Mouse (Mus musculus) lung, embryonic 16.5 days (tissue): ENCODE results near the gene Umps. TPM values are rescaled to one million over a fixed set of nuclear protein-coding genes. Genes with fewer than 3 reads are reported as not detected.

Experiments used
- ATAC-seq: fragments of 200-750 bp; cut with Nextera tagmentation; 2 replicates; pipeline ENCODE4 v1.8.0; 2017; ENCODE audit warnings: low read depth, mild to moderate bottlenecking, moderate library complexity
- H3K27ac ChIP-seq: fragments of 300-500 bp; sonication (generic); 2 replicates; pipeline ENCODE4 v1.5.1; 2014; ENCODE audit warnings: mild to moderate bottlenecking, control low read depth, low read length
- H3K27me3 ChIP-seq: fragments of 300-500 bp; sonication (generic); 2 replicates; pipeline ENCODE4 v1.6.1; 2014; ENCODE audit warnings: low read depth, low read length, mixed read lengths; ENCODE audit not compliant: control insufficient read depth, insufficient read depth
- H3K36me3 ChIP-seq: fragments of 300-500 bp; sonication (generic); 2 replicates; pipeline ENCODE4 v1.6.1; 2014; ENCODE audit warnings: low read length; ENCODE audit not compliant: control insufficient read depth, insufficient read depth
- H3K4me1 ChIP-seq: fragments of 300-500 bp; sonication (generic); replicated peaks from 2 replicates; pipeline ENCODE4 v1.6.1; 2014; ENCODE audit warnings: low read length, mixed read lengths; ENCODE audit not compliant: control insufficient read depth, insufficient read depth
- H3K4me2 ChIP-seq: fragments of 300-500 bp; sonication (generic); 2 replicates; pipeline ENCODE4 v1.6.1; 2014; ENCODE audit warnings: low read depth, low read length, control low read depth
- H3K4me3 ChIP-seq: fragments of 300-500 bp; sonication (generic); 2 replicates; pipeline ENCODE4 v1.5.1; 2014; ENCODE audit warnings: mild to moderate bottlenecking, low read length, control low read depth
- H3K9ac ChIP-seq: fragments of 300-500 bp; sonication (generic); 2 replicates; pipeline ENCODE4 v1.6.1; 2014; ENCODE audit warnings: low read length, control low read depth
- H3K9me3 ChIP-seq: fragments of 300-500 bp; sonication (generic); 2 replicates; pipeline ENCODE4 v1.6.1; 2016; ENCODE audit warnings: low read length; ENCODE audit not compliant: control insufficient read depth
- WGBS: fragments of 180-500 bp; shearing (Covaris S2); extraction: QIAGEN DNeasy Blood & Tissue Kit; methylation state at CpG from one replicate; pipeline ENCODE4 v1.1.7; 2014; 5-methylcytosine and 5-hydroxymethylcytosine counted together
- polyA plus RNA-seq: library from polyadenylated mRNA; unstranded; fragments of >200 nt; fragmentation: Nextera tagmentation; extraction: Ambion mirVana; gene quantifications from 2 replicates; pipeline ENCODE4 v1.2.1, GENCODE M21; 2015

Gene Umps
- polyA plus RNA-seq = 43.8 and 49.9 TPM in 2 replicates

DNA sequence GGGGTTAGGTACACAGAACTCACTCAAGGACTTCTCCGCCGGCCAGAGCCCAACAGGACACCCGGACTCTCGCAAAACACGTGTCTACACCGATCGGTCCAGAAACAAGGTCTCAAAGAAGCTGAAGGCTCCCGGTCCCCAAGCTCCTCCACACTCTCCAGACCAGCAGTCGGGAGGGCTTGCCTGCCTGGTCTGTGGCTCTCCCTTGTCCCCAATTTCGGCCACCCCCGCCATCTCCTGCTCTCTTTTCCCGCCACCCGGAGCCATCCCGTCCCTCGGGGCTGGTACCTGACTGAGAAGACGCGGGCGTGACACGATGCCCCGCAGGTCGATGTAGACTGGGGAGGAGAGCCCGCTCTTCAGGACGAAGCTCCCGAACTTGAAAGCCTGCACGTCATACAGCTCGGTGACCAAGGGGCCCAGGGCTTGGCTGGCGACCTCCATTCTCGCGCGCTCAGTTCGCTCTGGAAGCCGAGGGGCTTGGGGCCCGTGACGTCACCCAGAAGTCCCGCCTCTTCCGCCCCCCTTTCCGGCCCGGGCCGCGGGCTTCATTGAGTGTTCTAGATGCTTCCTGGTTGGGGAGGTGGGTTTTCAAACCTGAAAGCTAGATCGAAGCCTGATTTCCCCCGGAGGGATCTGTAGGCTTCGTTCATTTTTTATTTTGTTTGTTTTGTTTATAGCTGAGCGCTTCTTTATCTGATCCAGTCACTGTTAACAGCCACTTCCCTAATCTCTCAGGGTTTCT is at the start of gene Umps:
Gene Umps (minus strand): TSS at position 501 of the 745 bp plus-strand sequence.
- peak within 1 kb of the TSS; percentile 78 for H3K9ac ChIP-seq
- no peaks in the 10 kb centered on the region for H3K27me3 ChIP-seq
- H3K4me2 ChIP-seq = peak within 1 kb of the TSS; percentile 75
- peaks cover 7% of the 10 kb centered on the region for H3K4me1 ChIP-seq
- peak within 1 kb of the TSS; percentile 68 for H3K27ac ChIP-seq
- peak; percentile 96 for ATAC-seq
- under 1% methylated on average over 44 of the region's 44 CpGs for WGBS
- H3K36me3 ChIP-seq = peaks cover 8% of the 10 kb centered on the region
- no peaks in the 10 kb centered on the region for H3K9me3 ChIP-seq
- H3K4me3 ChIP-seq = peak within 1 kb of the TSS; percentile 70

DNA sequence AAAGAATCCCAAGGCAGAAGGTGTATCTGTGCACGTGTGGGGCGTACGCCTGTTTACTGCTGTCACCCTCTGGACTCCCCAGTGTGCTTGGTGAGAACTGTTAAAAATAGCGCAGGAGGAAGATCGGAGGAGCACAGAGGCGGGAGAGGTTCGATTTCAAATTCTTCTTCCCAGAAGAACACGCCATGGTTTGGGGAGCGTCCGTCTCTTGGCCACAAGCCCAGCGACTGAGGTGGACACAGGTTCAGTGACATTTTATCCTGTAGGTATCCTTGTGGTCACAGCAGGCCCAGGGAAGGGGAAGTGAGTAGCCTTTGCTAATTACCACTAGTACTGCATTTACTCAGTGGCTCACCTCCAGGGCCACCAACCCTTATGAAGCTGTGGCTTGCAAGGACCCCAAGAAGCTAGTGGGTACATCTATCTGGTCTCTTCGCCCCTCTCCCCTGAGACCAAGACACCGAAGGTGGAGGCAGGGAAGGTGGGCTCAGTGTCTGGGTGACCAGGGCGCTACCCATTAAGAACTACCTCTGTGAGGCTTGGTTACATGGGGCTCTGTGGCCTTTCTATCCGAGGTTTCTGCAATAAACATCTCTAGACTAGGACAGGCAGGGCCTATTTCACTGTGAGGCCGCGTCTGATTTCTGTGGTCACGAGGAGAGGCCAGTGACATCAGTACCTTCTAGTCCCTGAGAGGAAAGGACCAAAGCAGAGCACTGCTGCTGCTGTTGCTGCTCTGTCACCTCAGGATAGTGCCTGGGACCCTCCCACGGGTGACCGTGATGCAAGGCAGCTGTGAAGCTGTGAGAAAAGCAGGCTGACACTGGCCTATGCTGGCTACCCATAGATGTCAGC is 45.4 kb upstream of the Umps start:
- H3K27me3 ChIP-seq = no peaks in the 10 kb centered on the region
- H3K4me2 ChIP-seq = no peak overlapping the region
- no peak for ATAC-seq
- 82% methylated on average over 20 of the region's 20 CpGs for WGBS
- H3K27ac ChIP-seq = no peak overlapping the region
- H3K4me1 ChIP-seq = no peaks in the 10 kb centered on the region
- H3K9me3 ChIP-seq = peaks cover 5% of the 10 kb centered on the region; the same call in 1 of the 2 replicates
- no peak overlapping the region for H3K4me3 ChIP-seq
- H3K9ac ChIP-seq = no peak overlapping the region
- H3K36me3 ChIP-seq = peaks cover 35% of the 10 kb centered on the region

DNA sequence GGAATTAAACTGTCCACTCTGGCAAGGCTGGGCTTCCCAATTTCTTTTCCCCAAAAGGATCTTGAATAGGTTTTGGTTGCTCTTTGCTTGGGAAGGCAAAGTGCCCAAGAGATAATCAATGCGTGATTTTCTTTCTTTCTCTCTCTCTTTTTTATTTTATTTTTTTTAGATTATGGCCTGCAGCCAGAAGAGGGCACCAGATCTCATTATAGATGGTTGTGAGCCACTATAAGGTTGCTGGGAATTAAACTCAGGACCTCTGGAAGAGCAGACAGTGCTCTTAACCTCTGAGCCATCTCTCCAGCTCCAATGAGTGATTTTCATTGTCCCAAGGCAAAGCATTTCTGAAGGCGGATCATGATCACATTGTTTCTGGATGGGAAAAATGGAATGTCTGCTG is 42.7 kb upstream of the Umps start:
- Histone ChIP-seq H3K4me3 (no peak overlapping the region), H3K9ac (no peak overlapping the region), H3K27ac (no peak overlapping the region), H3K4me2 (no peak overlapping the region), H3K36me3 (peaks cover 22% of the 10 kb centered on the region), H3K27me3 (no peaks in the 10 kb centered on the region), H3K4me1 (peaks cover 6% of the 10 kb centered on the region), H3K9me3 (peaks cover 5% of the 10 kb centered on the region; the same call in 1 of the 2 replicates)
- 83% methylated on average over 2 of the region's 2 CpGs for WGBS
- ATAC-seq = no peak

DNA sequence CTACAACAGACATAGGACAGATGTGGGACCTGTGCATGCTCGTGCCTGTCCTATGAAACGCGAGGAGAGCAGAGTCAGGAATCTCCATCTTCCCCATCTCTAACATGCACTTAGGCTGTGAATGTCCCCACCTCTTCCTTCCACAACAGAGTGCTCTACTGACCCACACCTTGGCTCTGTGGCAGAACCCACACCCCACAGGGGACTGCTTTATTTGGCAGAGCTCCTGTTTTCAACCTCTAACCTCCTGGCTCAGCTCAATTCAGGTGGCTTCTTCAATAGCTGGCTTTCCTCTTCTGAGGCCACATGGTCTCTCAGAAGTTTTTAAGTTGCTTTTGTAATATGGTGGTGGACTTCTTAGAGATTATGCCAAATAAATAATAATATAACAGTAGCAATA is 39.1 kb upstream of the Umps start:
- Histone ChIP-seq H3K9ac (no peak overlapping the region), H3K4me3 (no peak overlapping the region), H3K27ac (no peak overlapping the region), H3K36me3 (peaks cover 9% of the 10 kb centered on the region; the same call in 1 of the 2 replicates), H3K27me3 (no peaks in the 10 kb centered on the region), H3K4me1 (peaks cover 26% of the 10 kb centered on the region), H3K4me2 (no peak overlapping the region), H3K9me3 (peaks cover 5% of the 10 kb centered on the region; the same call in 1 of the 2 replicates)
- 99% methylated on average over 3 of the region's 3 CpGs for WGBS
- ATAC-seq = no peak

DNA sequence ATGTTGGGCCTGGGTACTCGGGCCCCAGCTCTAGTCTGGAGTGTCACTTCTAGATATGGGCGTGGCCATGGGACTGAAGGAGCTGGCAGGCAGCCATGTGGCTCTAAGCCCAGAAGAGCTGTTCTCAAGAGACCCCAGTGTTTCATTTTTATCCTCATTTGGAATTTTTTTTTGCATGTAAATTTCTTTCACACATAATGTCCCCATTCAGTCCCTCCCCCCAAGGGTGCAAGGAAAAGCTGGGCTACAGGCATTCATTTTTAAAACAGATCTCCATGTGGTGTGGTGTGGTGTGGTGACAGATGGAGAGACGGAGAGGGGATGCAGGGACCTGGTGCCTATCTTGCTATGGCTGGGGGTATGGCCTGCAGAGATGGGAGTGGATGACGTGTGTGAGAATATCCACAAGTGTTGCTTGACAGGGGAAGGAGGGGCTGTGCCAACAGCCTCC is 37.3 kb upstream of the Umps start:
- Histone ChIP-seq H3K4me3 (no peak overlapping the region), H3K9ac (no peak overlapping the region), H3K9me3 (no peaks in the 10 kb centered on the region), H3K27ac (peak overlapping the region; percentile 90), H3K36me3 (no peaks in the 10 kb centered on the region), H3K4me1 (peaks cover 30% of the 10 kb centered on the region), H3K27me3 (no peaks in the 10 kb centered on the region), H3K4me2 (peak overlapping the region; percentile 31)
- ATAC-seq = peak; percentile 96
- 10% methylated on average over 4 of the region's 4 CpGs for WGBS

DNA sequence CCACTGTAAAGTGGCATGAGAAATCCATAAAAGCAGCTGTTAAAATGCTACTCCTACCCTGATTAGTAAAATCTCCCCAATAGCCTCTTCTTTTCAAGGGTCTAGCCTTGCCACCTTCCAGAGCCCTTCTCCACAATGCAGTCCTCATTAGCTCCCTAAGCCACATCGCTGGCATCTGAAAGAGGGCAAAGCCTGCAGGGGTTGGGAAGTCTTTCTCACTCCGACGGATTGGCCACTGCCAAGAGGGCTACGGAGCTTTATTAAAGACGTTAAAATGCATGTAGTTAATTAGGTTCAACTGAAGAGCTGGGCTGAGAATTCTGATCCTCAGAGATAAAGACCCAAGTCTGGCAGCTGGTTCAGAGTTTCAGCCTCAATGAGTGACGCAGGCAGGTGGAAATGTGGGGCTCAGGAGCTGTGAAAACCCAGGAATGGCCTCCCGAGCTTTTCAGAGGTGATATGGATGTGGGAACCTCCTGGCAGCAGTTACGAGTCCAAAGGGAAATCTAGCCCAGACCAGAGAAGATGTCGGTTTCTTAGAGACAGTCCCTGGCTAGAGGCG is 36.8 kb upstream of the Umps start:
- H3K9me3 ChIP-seq = no peaks in the 10 kb centered on the region
- peak overlapping the region; percentile 31; the same call in 1 of the 2 replicates for H3K4me2 ChIP-seq
- H3K4me1 ChIP-seq = peaks cover 30% of the 10 kb centered on the region
- peak overlapping the region; percentile 79 for H3K27ac ChIP-seq
- H3K9ac ChIP-seq = no peak overlapping the region
- no peak for ATAC-seq
- H3K4me3 ChIP-seq = no peak overlapping the region
- no peaks in the 10 kb centered on the region for H3K36me3 ChIP-seq
- no peaks in the 10 kb centered on the region for H3K27me3 ChIP-seq
- 19% methylated on average over 10 of the region's 10 CpGs for WGBS

DNA sequence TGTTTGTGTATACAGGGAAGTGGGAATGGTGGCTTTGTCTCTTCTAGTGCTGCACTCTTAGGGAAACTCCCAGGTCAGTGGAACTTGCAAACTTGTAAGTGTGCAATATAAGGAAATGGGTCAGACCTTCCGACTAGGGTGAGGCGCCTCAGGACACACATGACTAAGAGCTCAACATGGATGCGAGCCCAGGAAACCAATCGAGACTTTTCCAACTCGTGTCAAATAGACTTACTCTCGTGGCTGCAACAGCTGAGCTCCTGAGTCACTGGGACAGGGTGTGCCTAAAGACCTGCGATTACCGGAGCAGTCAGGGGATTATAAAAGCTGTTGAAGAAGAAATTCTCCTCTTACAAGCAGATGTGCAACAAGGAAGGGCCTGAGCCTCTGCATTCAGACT is 33.9 kb upstream of the Umps start:
- Histone ChIP-seq H3K36me3 (no peaks in the 10 kb centered on the region), H3K4me3 (no peak overlapping the region), H3K27ac (no peak overlapping the region), H3K9me3 (no peaks in the 10 kb centered on the region), H3K27me3 (no peaks in the 10 kb centered on the region), H3K4me2 (no peak overlapping the region), H3K4me1 (peaks cover 30% of the 10 kb centered on the region), H3K9ac (no peak overlapping the region)
- WGBS = 58% methylated on average over 8 of the region's 8 CpGs
- no peak for ATAC-seq

DNA sequence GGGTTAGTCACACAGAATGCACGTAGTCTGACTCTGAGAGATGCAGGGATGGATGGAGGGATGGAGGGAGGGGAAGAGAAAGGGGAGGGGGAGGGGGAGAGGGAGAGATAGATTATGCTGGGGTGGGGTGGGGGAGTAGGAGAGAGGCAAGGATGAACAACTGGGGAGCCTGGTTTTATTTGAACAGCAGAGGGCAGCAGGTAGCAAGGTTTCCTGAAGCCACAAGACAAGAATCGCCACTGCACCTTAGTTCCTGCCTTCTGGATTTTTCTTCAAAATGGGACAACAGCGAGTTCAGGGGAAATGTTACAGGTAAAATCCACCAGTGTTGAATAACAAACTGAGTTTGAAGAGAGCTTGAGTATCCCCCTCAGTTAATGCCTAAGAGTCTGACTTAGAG is 32.5 kb upstream of the Umps start:
- Histone ChIP-seq H3K9me3 (no peaks in the 10 kb centered on the region), H3K4me1 (peaks cover 22% of the 10 kb centered on the region), H3K4me2 (no peak overlapping the region), H3K36me3 (no peaks in the 10 kb centered on the region), H3K9ac (no peak overlapping the region), H3K27me3 (no peaks in the 10 kb centered on the region), H3K4me3 (no peak overlapping the region), H3K27ac (no peak overlapping the region)
- no peak for ATAC-seq
- WGBS = 14% methylated on average over 3 of the region's 3 CpGs

DNA sequence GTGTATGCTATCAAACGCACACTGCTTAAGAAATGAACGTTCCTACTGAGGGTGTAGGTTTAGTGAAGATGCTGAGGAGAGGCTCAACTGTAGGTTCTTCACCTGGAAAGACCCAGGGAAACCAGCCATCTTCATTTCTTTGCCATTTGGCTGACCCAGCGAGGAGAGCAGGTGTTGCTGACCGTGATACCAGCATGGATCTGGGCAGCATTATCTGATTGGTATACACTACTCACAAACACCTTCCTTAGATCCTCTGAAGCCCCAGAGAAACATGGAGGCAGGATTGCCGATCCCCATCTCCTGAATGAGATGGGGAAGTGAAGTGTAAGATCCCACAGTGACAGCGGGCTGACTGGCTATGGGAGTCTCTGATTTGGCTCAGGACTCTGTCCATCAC is 31.2 kb upstream of the Umps start:
- 71% methylated on average over 6 of the region's 6 CpGs for WGBS
- no peak overlapping the region for H3K9ac ChIP-seq
- ATAC-seq = no peak

More for the DNA sequence above, 31.2 kb upstream of the Umps start:
- Histone ChIP-seq H3K4me2 (no peak overlapping the region), H3K9me3 (no peaks in the 10 kb centered on the region), H3K27me3 (no peaks in the 10 kb centered on the region), H3K4me1 (peaks cover 11% of the 10 kb centered on the region), H3K27ac (no peak overlapping the region), H3K4me3 (no peak overlapping the region), H3K36me3 (no peaks in the 10 kb centered on the region)
